Mouse (Mus musculus) A20 (cell line): Measurements from ENCODE around the gene Ghr.

Source experiments
- DNase-seq: peaks from one replicate; pipeline ENCODE4 v3.0.0-alpha.2; 2011; ENCODE audit warnings: low read depth, low spot score

Gene Ghr

GRCm38 (mm10) chr15:3297615-3298014, 285.7 kb downstream of the Ghr start:
- no peak for DNase-seq

- DNase-seq: no peak
These were observed 287.3 kb downstream of the Ghr start for GRCm38 (mm10) chr15:3295986-3296385.

- DNase-seq: no peak
These were observed 289.8 kb downstream of the Ghr start for GRCm38 (mm10) chr15:3293477-3293876.

GRCm38 (mm10) chr15:3290435-3290834, 292.9 kb downstream of the Ghr start:
- peak; percentile 39 for DNase-seq

GRCm38 (mm10) chr15:3286032-3286431, 297.3 kb downstream of the Ghr start:
- DNase-seq: no peak

GRCm38 (mm10) chr15:3281737-3282136, 301.6 kb downstream of the Ghr start:
- no peak for DNase-seq

GRCm38 (mm10) chr15:3281216-3281615, 302.1 kb downstream of the Ghr start:
- no peak for DNase-seq

GRCm38 (mm10) chr15:3279242-3279641, 304.1 kb downstream of the Ghr start:
- no peak for DNase-seq

GRCm38 (mm10) chr15:3277391-3277790, 305.9 kb downstream of the Ghr start:
- DNase-seq: no peak

- DNase-seq: no peak
These were observed 310.1 kb downstream of the Ghr start for GRCm38 (mm10) chr15:3273191-3273590.

- no peak for DNase-seq
These were observed 312.1 kb downstream of the Ghr start for GRCm38 (mm10) chr15:3271216-3271615.

GRCm38 (mm10) chr15:3270646-3271077, 312.6 kb downstream of the Ghr start:
- peak; percentile 82 for DNase-seq

- DNase-seq: no peak
These were observed 313.2 kb downstream of the Ghr start for GRCm38 (mm10) chr15:3269996-3270645.

GRCm38 (mm10) chr15:3269496-3269895, 313.8 kb downstream of the Ghr start:
- DNase-seq: no peak

GRCm38 (mm10) chr15:3268247-3268646, 315.0 kb downstream of the Ghr start, which contains the start of gene Selenop:
TSS of gene Selenop (plus strand) at chr15:3268547.
- no peak for DNase-seq
